Mouse (Mus musculus) forebrain, embryonic 12.5 days (tissue): Measurements from ENCODE around the gene Olfr1339. TPM values are rescaled to one million over a fixed set of nuclear protein-coding genes. Genes with fewer than 3 reads are reported as not detected.

ENCODE experiments used
- ATAC-seq: fragments of 200-750 bp; cut with Nextera tagmentation; 2 replicates; pipeline ENCODE4 v1.8.0; 2017; ENCODE audit warnings: moderate TSS enrichment; ENCODE audit not compliant: low FRiP score
- H3K27ac ChIP-seq: fragments of 300-500 bp; sonication (generic); 2 replicates; pipeline ENCODE4 v1.5.1; 2016; ENCODE audit warnings: mild to moderate bottlenecking
- H3K27me3 ChIP-seq: fragments of 300-500 bp; sonication (generic); 2 replicates; pipeline ENCODE4 v1.6.1; 2016; ENCODE audit warnings: mild to moderate bottlenecking
- H3K36me3 ChIP-seq: fragments of 300-500 bp; sonication (generic); replicated peaks from 2 replicates; pipeline ENCODE4 v1.6.1; 2016; ENCODE audit warnings: mild to moderate bottlenecking
- H3K4me1 ChIP-seq: fragments of 300-500 bp; sonication (generic); 2 replicates; pipeline ENCODE4 v1.6.1; 2016
- H3K4me2 ChIP-seq: fragments of 300-500 bp; sonication (generic); 2 replicates; pipeline ENCODE4 v1.6.1; 2016; ENCODE audit warnings: mild to moderate bottlenecking, moderate library complexity
- H3K4me3 ChIP-seq: fragments of 300-500 bp; sonication (generic); replicated peaks from 2 replicates; pipeline ENCODE4 v1.5.1; 2016; ENCODE audit warnings: mild to moderate bottlenecking
- H3K9ac ChIP-seq: fragments of 300-500 bp; sonication (generic); 2 replicates; pipeline ENCODE4 v1.6.1; 2016; ENCODE audit warnings: mild to moderate bottlenecking
- H3K9me3 ChIP-seq: fragments of 300-500 bp; sonication (generic); 2 replicates; pipeline ENCODE4 v1.6.1; 2016
- WGBS: fragments of 180-500 bp; shearing (Covaris S2); methylation state at CpG from one replicate; pipeline ENCODE4 v1.1.7; 2016; 5-methylcytosine and 5-hydroxymethylcytosine counted together
- polyA plus RNA-seq: library from polyadenylated mRNA; unstranded; fragments of >200 nt; fragmentation: Nextera tagmentation; extraction: Ambion mirVana; gene quantifications from 2 replicates; pipeline ENCODE4 v1.2.1, GENCODE M21; 2016

The Olfr1339 gene
- polyA plus RNA-seq = not detected in 2 replicates

- no peak within 1 kb of the TSS for H3K4me3 ChIP-seq
- ATAC-seq = no peak
- H3K4me2 ChIP-seq = no peak within 1 kb of the TSS
- no peak within 1 kb of the TSS for H3K9ac ChIP-seq
- H3K27ac ChIP-seq = no peak within 1 kb of the TSS
- no peaks in the 10 kb centered on the region for H3K36me3 ChIP-seq
- no peaks in the 10 kb centered on the region for H3K4me1 ChIP-seq
- no peaks in the 10 kb centered on the region for H3K27me3 ChIP-seq
- 100% methylated on average over 1 of the region's 1 CpGs for WGBS
- no peaks in the 10 kb centered on the region for H3K9me3 ChIP-seq
These were observed at the start of gene Olfr1339 for GRCm38 (mm10) chr4:118731875-118732274. Gene Olfr1339 (plus strand): TSS chr4:118732175.

DNA sequence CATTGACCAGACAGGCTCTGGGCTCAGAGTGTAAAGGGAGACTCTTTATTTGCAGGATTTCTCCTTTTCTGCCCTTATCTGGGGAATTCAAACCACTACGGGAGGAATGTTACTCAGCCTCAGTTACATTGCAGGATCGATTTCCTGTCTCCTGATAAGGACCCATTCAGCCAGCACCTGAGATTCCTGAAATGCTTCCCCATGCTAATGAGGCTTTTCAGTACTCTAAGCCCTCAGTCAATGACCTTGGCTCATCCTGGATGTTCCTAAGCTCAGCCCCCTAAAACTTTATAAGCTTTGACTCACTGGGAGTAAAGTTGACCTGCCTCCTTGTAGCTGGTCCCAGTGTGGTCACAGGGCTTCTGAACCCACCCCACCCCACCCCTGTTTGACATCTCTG, 44.9 kb upstream of the Olfr1339 start:
- WGBS = 75% methylated on average over 2 of the region's 2 CpGs
- Histone ChIP-seq H3K27me3 (no peaks in the 10 kb centered on the region), H3K9me3 (no peaks in the 10 kb centered on the region), H3K9ac (no peak overlapping the region), H3K4me3 (no peak overlapping the region), H3K4me1 (no peaks in the 10 kb centered on the region), H3K36me3 (no peaks in the 10 kb centered on the region), H3K27ac (no peak overlapping the region), H3K4me2 (no peak overlapping the region)
- ATAC-seq = no peak

GRCm38 (mm10) chr4:118692412-118692973, 39.5 kb upstream of the Olfr1339 start, which contains the start of gene Olfr1342:
Gene Olfr1342 (minus strand): TSS chr4:118692756.
- Histone ChIP-seq H3K4me2 (no peak within 1 kb of the TSS), H3K4me3 (no peak within 1 kb of the TSS), H3K9me3 (no peaks in the 10 kb centered on the region), H3K36me3 (no peaks in the 10 kb centered on the region), H3K27ac (no peak within 1 kb of the TSS), H3K4me1 (0 out of 2 replicates have a peak, but pooled peaks cover 4% of the 10 kb centered on the region), H3K9ac (no peak within 1 kb of the TSS), H3K27me3 (no peaks in the 10 kb centered on the region)
- 47% methylated on average over 12 of the region's 12 CpGs for WGBS
- ATAC-seq = no peak

DNA sequence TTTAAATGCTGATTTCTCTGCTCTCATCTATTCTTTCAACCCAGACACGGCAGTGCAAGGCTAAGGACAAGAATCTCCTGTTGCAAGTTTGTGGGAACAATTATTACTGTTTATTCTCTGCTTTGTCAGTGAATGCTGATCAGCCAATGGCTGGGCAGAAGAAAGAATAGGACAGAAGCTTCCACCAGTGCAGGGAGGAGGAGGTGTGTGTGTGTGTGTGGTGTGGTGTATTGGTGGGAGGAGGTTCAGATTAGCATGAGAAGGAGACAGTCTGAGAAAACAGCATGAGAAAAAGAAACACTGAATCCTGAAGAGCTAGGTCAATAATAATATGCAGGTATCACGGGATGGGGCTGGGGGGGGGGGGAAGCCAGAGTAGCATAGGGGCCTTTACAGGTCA, 38.2 kb upstream of the Olfr1339 start:
- H3K27ac ChIP-seq = no peak overlapping the region
- no peak overlapping the region for H3K4me2 ChIP-seq
- WGBS = 35% methylated on average over 2 of the region's 2 CpGs
- H3K36me3 ChIP-seq = no peaks in the 10 kb centered on the region
- no peak overlapping the region for H3K9ac ChIP-seq
- 0 out of 2 replicates have a peak, but pooled peaks cover 4% of the 10 kb centered on the region for H3K4me1 ChIP-seq
- no peaks in the 10 kb centered on the region for H3K9me3 ChIP-seq
- no peak for ATAC-seq
- H3K4me3 ChIP-seq = no peak overlapping the region
- no peaks in the 10 kb centered on the region for H3K27me3 ChIP-seq

GRCm38 (mm10) chr4:118703223-118703622, 28.8 kb upstream of the Olfr1339 start, which contains the start of gene Olfr1341:
Gene Olfr1341 (plus strand): TSS chr4:118703523.
- no peak within 1 kb of the TSS for H3K9ac ChIP-seq
- no peak for ATAC-seq
- no peak within 1 kb of the TSS for H3K4me3 ChIP-seq
- no peaks in the 10 kb centered on the region for H3K36me3 ChIP-seq
- no peak within 1 kb of the TSS for H3K27ac ChIP-seq
- no peak within 1 kb of the TSS for H3K4me2 ChIP-seq
- H3K4me1 ChIP-seq = no peaks in the 10 kb centered on the region
- WGBS = 84% methylated on average over 3 of the region's 3 CpGs
- no peaks in the 10 kb centered on the region for H3K9me3 ChIP-seq
- no peaks in the 10 kb centered on the region for H3K27me3 ChIP-seq

DNA sequence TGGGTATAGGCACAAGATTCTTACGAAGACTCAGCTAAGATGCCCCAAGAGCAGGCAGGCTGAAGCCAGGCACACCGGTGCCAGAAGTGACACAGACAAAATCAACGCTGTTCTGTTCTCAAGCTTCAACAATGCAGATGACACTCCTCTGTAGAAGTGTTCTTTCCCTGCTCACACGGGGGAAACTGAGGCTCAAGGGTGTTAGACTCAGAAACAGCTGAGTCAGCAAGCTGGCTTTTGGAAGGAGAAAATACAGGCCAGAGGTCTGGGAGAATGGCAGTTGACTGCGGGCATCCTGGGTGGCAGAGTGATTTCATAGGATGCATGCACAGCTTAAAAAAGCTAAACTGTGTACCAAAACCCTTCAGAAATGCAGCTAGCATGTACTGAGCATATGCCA, 23.9 kb upstream of the Olfr1339 start:
- H3K4me3 ChIP-seq = no peak overlapping the region
- H3K9me3 ChIP-seq = no peaks in the 10 kb centered on the region
- no peak overlapping the region for H3K9ac ChIP-seq
- no peaks in the 10 kb centered on the region for H3K27me3 ChIP-seq
- no peak overlapping the region for H3K27ac ChIP-seq
- 83% methylated on average over 5 of the region's 5 CpGs for WGBS
- H3K36me3 ChIP-seq = no peaks in the 10 kb centered on the region
- ATAC-seq = no peak
- no peak overlapping the region for H3K4me2 ChIP-seq
- H3K4me1 ChIP-seq = no peaks in the 10 kb centered on the region

DNA sequence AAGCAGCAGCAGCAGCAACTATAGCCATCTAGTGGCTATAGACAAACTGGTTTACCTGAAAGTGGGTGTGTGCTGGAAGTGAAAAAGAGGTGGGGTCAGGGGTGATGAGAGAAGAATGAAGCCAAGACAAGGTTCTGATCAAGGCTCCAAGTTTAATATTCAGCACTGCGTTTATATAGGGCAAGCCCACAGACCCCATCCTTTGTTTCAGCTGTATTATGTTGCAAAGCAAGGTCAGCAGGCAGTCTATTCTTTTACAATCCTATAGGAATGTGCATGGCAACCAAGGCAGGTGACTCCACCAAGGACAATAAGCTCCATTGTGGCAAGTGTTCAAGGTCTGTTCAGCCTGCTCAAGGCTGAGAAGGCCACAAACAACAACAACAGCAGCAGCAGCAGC, 20.3 kb upstream of the Olfr1339 start:
- H3K27ac ChIP-seq = no peak overlapping the region
- no peak overlapping the region for H3K4me3 ChIP-seq
- H3K9me3 ChIP-seq = no peaks in the 10 kb centered on the region
- H3K36me3 ChIP-seq = no peaks in the 10 kb centered on the region
- H3K9ac ChIP-seq = no peak overlapping the region
- WGBS = 11% methylated on average over 1 of the region's 1 CpGs
- no peaks in the 10 kb centered on the region for H3K4me1 ChIP-seq
- no peak for ATAC-seq
- no peaks in the 10 kb centered on the region for H3K27me3 ChIP-seq
- no peak overlapping the region for H3K4me2 ChIP-seq

DNA sequence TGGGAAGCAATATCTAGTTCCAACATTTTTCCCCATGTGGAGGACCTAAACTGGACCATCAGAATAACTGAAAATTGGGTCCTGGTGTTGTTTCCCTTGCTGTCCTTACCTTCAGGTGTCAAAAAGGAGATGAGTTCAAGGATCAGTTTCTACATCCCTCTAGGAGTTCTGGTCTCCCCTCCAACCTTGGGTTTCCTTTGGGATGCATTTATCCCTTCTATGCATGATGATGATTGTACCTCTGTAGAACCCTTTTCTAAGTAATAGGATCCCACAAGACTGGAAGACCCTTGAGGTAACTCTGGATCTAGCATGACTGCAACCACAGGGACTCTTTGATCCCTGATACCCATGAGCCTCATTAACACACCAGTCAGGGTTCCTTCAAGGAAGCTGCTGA, 12.1 kb upstream of the Olfr1339 start, which contains the start of gene Olfr1340:
TSS of gene Olfr1340 (plus strand) at position 301 of the 400 bp plus-strand sequence.
- H3K4me1 ChIP-seq = no peaks in the 10 kb centered on the region
- H3K4me3 ChIP-seq = no peak within 1 kb of the TSS
- H3K9ac ChIP-seq = no peak within 1 kb of the TSS
- ATAC-seq = no peak
- H3K27ac ChIP-seq = no peak within 1 kb of the TSS
- H3K4me2 ChIP-seq = no peak within 1 kb of the TSS
- H3K9me3 ChIP-seq = no peaks in the 10 kb centered on the region
- no peaks in the 10 kb centered on the region for H3K36me3 ChIP-seq
- H3K27me3 ChIP-seq = no peaks in the 10 kb centered on the region

DNA sequence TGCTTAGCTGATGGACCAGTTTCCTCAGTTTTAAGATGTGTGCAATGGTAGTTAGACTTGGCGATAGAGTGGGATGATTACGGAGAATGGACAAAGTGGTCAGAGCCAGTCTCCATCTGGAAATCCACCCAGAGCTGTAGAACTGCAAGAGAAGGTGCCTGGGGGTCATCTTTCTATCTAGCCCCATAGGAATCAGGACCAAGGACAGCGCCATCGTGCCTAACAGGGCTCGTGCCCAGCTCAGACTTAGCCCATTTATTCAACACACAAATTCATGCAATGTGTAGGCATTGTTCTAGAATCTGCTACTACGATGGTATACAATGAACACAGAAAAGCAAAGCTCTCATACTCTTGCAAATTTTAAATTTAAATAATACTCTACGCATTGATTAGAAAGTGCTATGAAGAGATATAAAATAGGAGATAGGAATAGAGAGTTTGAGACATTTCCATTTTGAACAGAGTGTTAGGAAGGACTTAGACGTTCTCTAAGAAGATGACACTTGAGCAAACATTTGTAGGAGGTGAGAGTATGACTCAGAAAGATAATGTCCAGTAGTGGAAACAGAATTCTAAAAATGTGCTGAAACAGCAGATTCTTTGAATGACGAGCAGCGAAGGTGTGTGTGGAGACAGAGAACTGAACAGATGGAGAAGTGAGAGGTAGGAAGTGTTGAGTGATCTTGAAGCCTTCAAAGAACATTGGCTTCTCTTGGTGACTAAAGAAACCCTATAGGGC, 10.1 kb upstream of the Olfr1339 start:
- WGBS = 56% methylated on average over 10 of the region's 10 CpGs

DNA sequence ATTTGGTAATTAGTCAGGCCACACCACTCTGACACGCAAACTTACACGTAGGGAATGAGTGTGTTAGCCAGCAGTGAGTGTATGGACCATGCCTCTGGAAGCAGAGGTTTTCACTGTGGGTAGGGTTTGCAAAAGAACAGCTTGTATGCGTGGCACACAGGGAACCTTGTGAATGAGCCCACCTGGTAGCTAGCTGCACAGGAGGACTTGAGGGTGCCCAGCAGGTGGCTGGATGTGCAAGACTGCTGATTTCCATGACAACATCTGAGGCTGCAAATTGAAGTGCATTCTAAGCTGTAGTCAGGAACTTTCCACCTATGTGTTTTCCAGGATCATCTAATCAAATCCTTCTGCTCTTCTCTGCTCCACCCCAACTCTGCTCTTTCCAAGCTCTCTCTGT, 7.6 kb downstream of the Olfr1339 start:
- no peak for ATAC-seq
- peaks cover 12% of the 10 kb centered on the region; the same call in 1 of the 2 replicates for H3K4me1 ChIP-seq
- H3K4me2 ChIP-seq = no peak overlapping the region
- 54% methylated on average over 3 of the region's 3 CpGs for WGBS
- H3K9ac ChIP-seq = no peak overlapping the region
- H3K27me3 ChIP-seq = peaks cover 27% of the 10 kb centered on the region
- H3K4me3 ChIP-seq = no peak overlapping the region
- H3K36me3 ChIP-seq = no peaks in the 10 kb centered on the region
- no peaks in the 10 kb centered on the region for H3K9me3 ChIP-seq
- no peak overlapping the region for H3K27ac ChIP-seq

More for the DNA sequence above, 10.1 kb upstream of the Olfr1339 start:
- H3K9me3 ChIP-seq = no peaks in the 10 kb centered on the region
- no peak for ATAC-seq
- H3K27me3 ChIP-seq = no peaks in the 10 kb centered on the region
- H3K27ac ChIP-seq = no peak overlapping the region
- no peaks in the 10 kb centered on the region for H3K36me3 ChIP-seq
- H3K4me2 ChIP-seq = no peak overlapping the region
- H3K9ac ChIP-seq = no peak overlapping the region
- no peak overlapping the region for H3K4me3 ChIP-seq
- no peaks in the 10 kb centered on the region for H3K4me1 ChIP-seq

DNA sequence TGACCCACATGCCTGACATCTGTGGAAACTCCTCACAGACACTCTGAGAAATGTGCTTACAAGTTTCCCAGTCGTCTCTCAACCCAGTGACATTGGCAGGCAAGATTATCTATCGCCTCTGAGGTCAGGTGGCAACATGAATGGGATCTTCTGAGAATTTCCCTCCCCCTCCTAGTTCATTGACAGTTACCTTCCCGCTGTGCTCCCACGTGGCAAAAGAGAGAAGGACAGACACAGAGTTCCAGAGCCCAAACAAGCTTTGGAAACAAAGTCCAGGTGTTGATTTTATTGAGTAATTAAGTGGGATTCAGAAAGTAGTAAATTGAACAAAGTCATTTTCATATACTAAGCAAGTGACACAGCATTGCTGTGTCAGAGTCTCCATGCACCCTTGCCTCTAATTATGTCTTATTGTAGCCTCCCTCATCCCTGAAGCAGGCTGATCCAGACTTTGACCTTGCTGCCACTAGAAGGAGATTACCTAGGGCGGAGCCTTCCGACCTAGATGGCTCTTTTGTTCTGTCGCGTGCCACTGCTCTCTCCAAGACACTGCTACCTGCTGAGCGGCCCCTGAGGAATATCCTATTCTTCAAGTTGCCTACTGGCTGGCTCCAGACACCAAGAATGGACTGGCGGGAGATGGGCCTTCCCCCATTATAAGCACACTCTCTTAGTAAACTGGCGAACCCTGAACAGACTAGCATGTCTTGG, 9.2 kb downstream of the Olfr1339 start:
- ATAC-seq = no peak

GRCm38 (mm10) chr4:118741881-118742280, 9.9 kb downstream of the Olfr1339 start:
- Histone ChIP-seq H3K4me2 (peak overlapping the region; percentile 29), H3K27me3 (peaks cover 27% of the 10 kb centered on the region), H3K27ac (no peak overlapping the region), H3K9me3 (peaks cover 5% of the 10 kb centered on the region; the same call in 1 of the 2 replicates), H3K36me3 (no peaks in the 10 kb centered on the region), H3K9ac (no peak overlapping the region), H3K4me3 (no peak overlapping the region), H3K4me1 (peaks cover 12% of the 10 kb centered on the region; the same call in 1 of the 2 replicates)
- 3% methylated on average over 16 of the region's 16 CpGs for WGBS
- no peak for ATAC-seq

More for the DNA sequence above, 9.2 kb downstream of the Olfr1339 start:
- Histone ChIP-seq H3K4me3 (no peak overlapping the region), H3K4me2 (peak overlapping the region; percentile 29), H3K36me3 (no peaks in the 10 kb centered on the region), H3K9ac (no peak overlapping the region), H3K27me3 (peaks cover 27% of the 10 kb centered on the region), H3K27ac (no peak overlapping the region), H3K9me3 (peaks cover 1% of the 10 kb centered on the region; the same call in 1 of the 2 replicates), H3K4me1 (peaks cover 12% of the 10 kb centered on the region; the same call in 1 of the 2 replicates)
- WGBS = 4% methylated on average over 11 of the region's 11 CpGs
